Mouse (Mus musculus): Measurements from ENCODE around the gene Grasp. TPM values are rescaled to one million over a fixed set of nuclear protein-coding genes. Genes with fewer than 3 reads are reported as not detected.

Gene Grasp
- polyA plus RNA-seq, 1 experiment from 2014 or later: 4.5 TPM

- Histone ChIP-seq H3K9me3 (ENCODE audit: control insufficient read depth, low read length) (no peaks in the 10 kb centered on the region), H3K4me1 (ENCODE audit: control insufficient read depth, insufficient read depth, low read length) (peaks cover 7% of the 10 kb centered on the region; the same call in 1 of the 2 replicates), H3K9ac (ENCODE audit: low read length) (no peak overlapping the region), H3K4me3 (ENCODE audit: low read depth, low read length) (no peak overlapping the region), H3K4me2 (peak overlapping the region; percentile 23; the same call in 1 of the 2 replicates), H3K27me3 (ENCODE audit: control insufficient read depth, insufficient read depth, low read length) (no peaks in the 10 kb centered on the region), H3K36me3 (ENCODE audit: control insufficient read depth, insufficient read depth, low read length) (peaks cover 7% of the 10 kb centered on the region; the same call in 1 of the 2 replicates), H3K27ac (ENCODE audit: low read depth, low read length) (no peak overlapping the region)
- WGBS: 81% methylated on average over 23 of the region's 23 CpGs
- DNase-seq (ENCODE audit: low spot score, missing footprints): peak; percentile 85
- no peak for ATAC-seq (ENCODE audit: low FRiP score)
These were observed 7.1 kb downstream of the Grasp start for GRCm38 (mm10) chr15:101230995-101231647.

GRCm38 (mm10) chr15:101231648-101232180 lies 7.7 kb downstream of the Grasp start:
- no peak; the same call in 1 of the 2 replicates for ATAC-seq (ENCODE audit: low FRiP score)
- Histone ChIP-seq H3K4me2 (peak overlapping the region; percentile 23; the same call in 1 of the 2 replicates), H3K4me1 (ENCODE audit: control insufficient read depth, insufficient read depth, low read length) (peaks cover 7% of the 10 kb centered on the region; the same call in 1 of the 2 replicates), H3K9ac (ENCODE audit: low read length) (no peak overlapping the region), H3K4me3 (ENCODE audit: low read depth, low read length) (no peak overlapping the region), H3K27ac (ENCODE audit: low read depth, low read length) (no peak overlapping the region), H3K36me3 (ENCODE audit: control insufficient read depth, insufficient read depth, low read length) (peaks cover 7% of the 10 kb centered on the region; the same call in 1 of the 2 replicates), H3K9me3 (ENCODE audit: control insufficient read depth, low read length) (no peaks in the 10 kb centered on the region), H3K27me3 (ENCODE audit: control insufficient read depth, insufficient read depth, low read length) (no peaks in the 10 kb centered on the region)
- WGBS: 48% methylated on average over 56 of the region's 56 CpGs
- DNase-seq (ENCODE audit: low spot score, missing footprints): peak; percentile 76

GRCm38 (mm10) chr15:101232607-101233006 lies 8.6 kb downstream of the Grasp start:
- H3K4me1 ChIP-seq (ENCODE audit: control insufficient read depth, insufficient read depth, low read length): peaks cover 7% of the 10 kb centered on the region; the same call in 1 of the 2 replicates
- ATAC-seq (ENCODE audit: low FRiP score): no peak
- 77% methylated on average over 4 of the region's 4 CpGs for WGBS

GRCm38 (mm10) chr15:101233183-101233582 lies 9.2 kb downstream of the Grasp start:
- Histone ChIP-seq H3K4me2 (no peak overlapping the region), H3K36me3 (ENCODE audit: control insufficient read depth, insufficient read depth, low read length) (peaks cover 7% of the 10 kb centered on the region; the same call in 1 of the 2 replicates), H3K4me1 (ENCODE audit: control insufficient read depth, insufficient read depth, low read length) (peaks cover 4% of the 10 kb centered on the region; the same call in 1 of the 2 replicates), H3K27me3 (ENCODE audit: control insufficient read depth, insufficient read depth, low read length) (no peaks in the 10 kb centered on the region; the same call in 1 of the 2 replicates), H3K4me3 (ENCODE audit: low read depth, low read length) (no peak overlapping the region), H3K27ac (ENCODE audit: low read depth, low read length) (no peak overlapping the region), H3K9ac (ENCODE audit: low read length) (no peak overlapping the region), H3K9me3 (ENCODE audit: control insufficient read depth, low read length) (no peaks in the 10 kb centered on the region)
- 93% methylated on average over 3 of the region's 3 CpGs for WGBS
- peak; percentile 78 for DNase-seq (ENCODE audit: low spot score, missing footprints)
- ATAC-seq (ENCODE audit: low FRiP score): no peak

More at GRCm38 (mm10) chr15:101232607-101233006, 8.6 kb downstream of the Grasp start:
- Histone ChIP-seq H3K36me3 (ENCODE audit: control insufficient read depth, insufficient read depth, low read length) (peaks cover 7% of the 10 kb centered on the region; the same call in 1 of the 2 replicates), H3K4me2 (no peak overlapping the region), H3K9ac (ENCODE audit: low read length) (no peak overlapping the region), H3K9me3 (ENCODE audit: control insufficient read depth, low read length) (no peaks in the 10 kb centered on the region), H3K27me3 (ENCODE audit: control insufficient read depth, insufficient read depth, low read length) (no peaks in the 10 kb centered on the region), H3K4me3 (ENCODE audit: low read depth, low read length) (no peak overlapping the region), H3K27ac (ENCODE audit: low read depth, low read length) (no peak overlapping the region)
- DNase-seq (ENCODE audit: low spot score, missing footprints): peak; percentile 69

- DNase-seq (ENCODE audit: low spot score, missing footprints) (peak; percentile 80), ATAC-seq (ENCODE audit: low FRiP score) (no peak)
- H3K27ac ChIP-seq (ENCODE audit: low read depth, low read length): no peak overlapping the region
- H3K9me3 ChIP-seq (ENCODE audit: control insufficient read depth, low read length): no peaks in the 10 kb centered on the region
- 30% methylated on average over 11 of the region's 11 CpGs for WGBS
- H3K36me3 ChIP-seq (ENCODE audit: control insufficient read depth, insufficient read depth, low read length): peaks cover 7% of the 10 kb centered on the region; the same call in 1 of the 2 replicates
- H3K4me3 ChIP-seq (ENCODE audit: low read depth, low read length): no peak overlapping the region
- peaks cover 4% of the 10 kb centered on the region; the same call in 1 of the 2 replicates for H3K4me1 ChIP-seq (ENCODE audit: control insufficient read depth, insufficient read depth, low read length)
- no peaks in the 10 kb centered on the region; the same call in 1 of the 2 replicates for H3K27me3 ChIP-seq (ENCODE audit: control insufficient read depth, insufficient read depth, low read length)
- H3K9ac ChIP-seq (ENCODE audit: low read length): no peak overlapping the region
- no peak overlapping the region for H3K4me2 ChIP-seq
These were observed 9.8 kb downstream of the Grasp start for GRCm38 (mm10) chr15:101233641-101234275.

GRCm38 (mm10) chr15:101234611-101235341 lies 10.8 kb downstream of the Grasp start:
- Histone ChIP-seq H3K27me3 (ENCODE audit: control insufficient read depth, insufficient read depth, low read length) (no peaks in the 10 kb centered on the region; the same call in 1 of the 2 replicates), H3K36me3 (ENCODE audit: control insufficient read depth, insufficient read depth, low read length) (peaks cover 7% of the 10 kb centered on the region; the same call in 1 of the 2 replicates), H3K9ac (ENCODE audit: low read length) (no peak overlapping the region), H3K4me1 (ENCODE audit: control insufficient read depth, insufficient read depth, low read length) (peaks cover 4% of the 10 kb centered on the region; the same call in 1 of the 2 replicates), H3K4me3 (ENCODE audit: low read depth, low read length) (no peak overlapping the region), H3K9me3 (ENCODE audit: control insufficient read depth, low read length) (no peaks in the 10 kb centered on the region), H3K27ac (ENCODE audit: low read depth, low read length) (no peak overlapping the region), H3K4me2 (no peak overlapping the region)
- ATAC-seq (ENCODE audit: low FRiP score) (no peak), DNase-seq (ENCODE audit: low spot score, missing footprints) (peak; percentile 72)
- 78% methylated on average over 10 of the region's 10 CpGs for WGBS

GRCm38 (mm10) chr15:101235342-101235698 lies 11.3 kb downstream of the Grasp start:
- Histone ChIP-seq H3K4me2 (no peak overlapping the region), H3K27ac (ENCODE audit: low read depth, low read length) (no peak overlapping the region), H3K4me3 (ENCODE audit: low read depth, low read length) (no peak overlapping the region), H3K9ac (ENCODE audit: low read length) (no peak overlapping the region), H3K27me3 (ENCODE audit: control insufficient read depth, insufficient read depth, low read length) (no peaks in the 10 kb centered on the region; the same call in 1 of the 2 replicates), H3K4me1 (ENCODE audit: control insufficient read depth, insufficient read depth, low read length) (peaks cover 4% of the 10 kb centered on the region; the same call in 1 of the 2 replicates), H3K36me3 (ENCODE audit: control insufficient read depth, insufficient read depth, low read length) (peaks cover 5% of the 10 kb centered on the region; the same call in 1 of the 2 replicates), H3K9me3 (ENCODE audit: control insufficient read depth, low read length) (no peaks in the 10 kb centered on the region)
- ATAC-seq (ENCODE audit: low FRiP score): no peak
- 47% methylated on average over 5 of the region's 5 CpGs for WGBS
- DNase-seq (ENCODE audit: low spot score, missing footprints): no peak

GRCm38 (mm10) chr15:101235728-101236327 lies 11.8 kb downstream of the Grasp start:
- H3K4me1 ChIP-seq (ENCODE audit: control insufficient read depth, insufficient read depth, low read length): peaks cover 5% of the 10 kb centered on the region; the same call in 1 of the 2 replicates
- no peak overlapping the region for H3K4me3 ChIP-seq (ENCODE audit: low read depth, low read length)
- ATAC-seq (ENCODE audit: low FRiP score) (no peak), DNase-seq (ENCODE audit: low spot score, missing footprints) (no peak)
- H3K9me3 ChIP-seq (ENCODE audit: control insufficient read depth, low read length): no peaks in the 10 kb centered on the region
- H3K27me3 ChIP-seq (ENCODE audit: control insufficient read depth, insufficient read depth, low read length): no peaks in the 10 kb centered on the region; the same call in 1 of the 2 replicates
- H3K4me2 ChIP-seq: no peak overlapping the region
- WGBS: 55% methylated on average over 12 of the region's 12 CpGs
- no peak overlapping the region for H3K9ac ChIP-seq (ENCODE audit: low read length)
- H3K36me3 ChIP-seq (ENCODE audit: control insufficient read depth, insufficient read depth, low read length): peaks cover 3% of the 10 kb centered on the region; the same call in 1 of the 2 replicates
- H3K27ac ChIP-seq (ENCODE audit: low read depth, low read length): no peak overlapping the region

Data from midbrain, embryonic 11.5 days (tissue).